Mouse (Mus musculus): ENCODE results near the gene Snd1. TPM values are rescaled to one million over a fixed set of nuclear protein-coding genes. Genes with fewer than 3 reads are reported as not detected.

Snd1 gene
- polyA plus RNA-seq, 1 experiment = 82.6 TPM

GRCm38 (mm10) chr6:28823802-28824201 lies 348.9 kb downstream of the Snd1 start:
- no peak for TF ChIP-seq GATA1 (IDR thresholded peaks at IDR 0.05; ENCODE audit: low read length)

GRCm38 (mm10) chr6:28825894-28826293 lies 351.0 kb downstream of the Snd1 start:
- no peak for TF ChIP-seq GATA1 (IDR thresholded peaks at IDR 0.05; ENCODE audit: low read length)

- no peak for TF ChIP-seq GATA1 (IDR thresholded peaks at IDR 0.05; ENCODE audit: low read length)
These were observed 351.9 kb downstream of the Snd1 start for GRCm38 (mm10) chr6:28826689-28827389.

- no peak for TF ChIP-seq GATA1 (IDR thresholded peaks at IDR 0.05; ENCODE audit: low read length)
These were observed 352.6 kb downstream of the Snd1 start for GRCm38 (mm10) chr6:28827565-28827964.

- TF ChIP-seq GATA1 (IDR thresholded peaks at IDR 0.05; ENCODE audit: low read length) = no peak
These were observed 353.7 kb downstream of the Snd1 start for GRCm38 (mm10) chr6:28828593-28828992.

- no peak for TF ChIP-seq GATA1 (IDR thresholded peaks at IDR 0.05; ENCODE audit: low read length)
These were observed 355.4 kb downstream of the Snd1 start for GRCm38 (mm10) chr6:28830306-28830705.

- no peak for TF ChIP-seq GATA1 (IDR thresholded peaks at IDR 0.05; ENCODE audit: low read length)
These were observed 356.3 kb downstream of the Snd1 start, which contains the start of gene Lrrc4 for GRCm38 (mm10) chr6:28831011-28831853. Lrrc4 (minus strand) TSS chr6:28831747.

GRCm38 (mm10) chr6:28831854-28832750 lies 357.2 kb downstream of the Snd1 start:
- no peak for TF ChIP-seq GATA1 (IDR thresholded peaks at IDR 0.05; ENCODE audit: low read length)

- TF ChIP-seq GATA1 (IDR thresholded peaks at IDR 0.05; ENCODE audit: low read length) = no peak
These were observed 357.9 kb downstream of the Snd1 start for GRCm38 (mm10) chr6:28832751-28833291.

- TF ChIP-seq GATA1 (IDR thresholded peaks at IDR 0.05; ENCODE audit: low read length) = no peak
These were observed 358.5 kb downstream of the Snd1 start for GRCm38 (mm10) chr6:28833380-28833822.

GRCm38 (mm10) chr6:28834046-28834445 lies 359.1 kb downstream of the Snd1 start:
- no peak for TF ChIP-seq GATA1 (IDR thresholded peaks at IDR 0.05; ENCODE audit: low read length)

GRCm38 (mm10) chr6:28836600-28836999 lies 361.7 kb downstream of the Snd1 start:
- TF ChIP-seq GATA1 (IDR thresholded peaks at IDR 0.05; ENCODE audit: low read length) = no peak

- no peak for TF ChIP-seq GATA1 (IDR thresholded peaks at IDR 0.05; ENCODE audit: low read length)
These were observed 366.6 kb downstream of the Snd1 start for GRCm38 (mm10) chr6:28841569-28841968.

- no peak for TF ChIP-seq GATA1 (IDR thresholded peaks at IDR 0.05; ENCODE audit: low read length)
These were observed 367.7 kb downstream of the Snd1 start for GRCm38 (mm10) chr6:28842375-28843276.
